Mouse (Mus musculus) ovary, postnatal 36 days (tissue): ENCODE results near the gene Kcnk5.
A peak's percentile ranks its signal among the peaks of the same experiment; 100 is the strongest.

Experiments
- DNase-seq: peaks from one replicate; pipeline ENCODE4 v3.0.0; 2022; ENCODE audit warnings: low spot score, mixed read lengths

Gene Kcnk5

GRCm38 (mm10) chr14:20181466-20181921 is at the start of gene Kcnk5:
Gene Kcnk5, minus strand, starts transcription at chr14:20181809.
- peak; percentile 93 for DNase-seq

GRCm38 (mm10) chr14:20230063-20230491 is 48.5 kb upstream of the Kcnk5 start:
- no peak for DNase-seq

GRCm38 (mm10) chr14:20229437-20229836 is 47.8 kb upstream of the Kcnk5 start:
- no peak for DNase-seq

GRCm38 (mm10) chr14:20228336-20228735 is 46.7 kb upstream of the Kcnk5 start:
- DNase-seq, result peak; percentile 27

GRCm38 (mm10) chr14:20226982-20227381 is 45.4 kb upstream of the Kcnk5 start:
- no peak for DNase-seq

GRCm38 (mm10) chr14:20226488-20226887 is 44.9 kb upstream of the Kcnk5 start:
- DNase-seq, result no peak

- no peak for DNase-seq
Measured at GRCm38 (mm10) chr14:20225525-20225924, 43.9 kb upstream of the Kcnk5 start.

GRCm38 (mm10) chr14:20224576-20225218 is 43.1 kb upstream of the Kcnk5 start:
- no peak for DNase-seq

GRCm38 (mm10) chr14:20224163-20224562 is 42.6 kb upstream of the Kcnk5 start:
- no peak for DNase-seq

- DNase-seq, result no peak
Measured at GRCm38 (mm10) chr14:20223253-20223652, 41.6 kb upstream of the Kcnk5 start.

- no peak for DNase-seq
Measured at GRCm38 (mm10) chr14:20221083-20221482, 39.5 kb upstream of the Kcnk5 start.

- no peak for DNase-seq
Measured at GRCm38 (mm10) chr14:20219849-20220248, 38.2 kb upstream of the Kcnk5 start.

- no peak for DNase-seq
Measured at GRCm38 (mm10) chr14:20217299-20217864, 35.8 kb upstream of the Kcnk5 start.

GRCm38 (mm10) chr14:20216561-20217298 is 35.1 kb upstream of the Kcnk5 start:
- no peak for DNase-seq

GRCm38 (mm10) chr14:20215826-20216225 is 34.2 kb upstream of the Kcnk5 start:
- no peak for DNase-seq

GRCm38 (mm10) chr14:20214125-20214524 is 32.5 kb upstream of the Kcnk5 start:
- no peak for DNase-seq

- no peak for DNase-seq
Measured at GRCm38 (mm10) chr14:20211754-20212601, 30.4 kb upstream of the Kcnk5 start.

GRCm38 (mm10) chr14:20209926-20210325 is 28.3 kb upstream of the Kcnk5 start:
- DNase-seq, result no peak

- peak; percentile 19 for DNase-seq
Measured at GRCm38 (mm10) chr14:20208435-20208834, 26.8 kb upstream of the Kcnk5 start.

GRCm38 (mm10) chr14:20205747-20206146 is 24.1 kb upstream of the Kcnk5 start:
- no peak for DNase-seq

- DNase-seq, result no peak
Measured at GRCm38 (mm10) chr14:20203301-20203700, 21.7 kb upstream of the Kcnk5 start.

GRCm38 (mm10) chr14:20202655-20203181 is 21.1 kb upstream of the Kcnk5 start:
- DNase-seq, result no peak
